Mouse (Mus musculus): Measurements from ENCODE around the gene Dlgap1. TPM values are rescaled to one million over a fixed set of nuclear protein-coding genes. Genes with fewer than 3 reads are reported as not detected.
A peak's percentile ranks its signal among the peaks of the same experiment; 100 is the strongest.

The Dlgap1 gene
- polyA plus RNA-seq (2015; fragmentation: Nextera tagmentation; extraction: Ambion mirVana): 3.5 and 3.7 TPM in 2 replicates

DNA sequence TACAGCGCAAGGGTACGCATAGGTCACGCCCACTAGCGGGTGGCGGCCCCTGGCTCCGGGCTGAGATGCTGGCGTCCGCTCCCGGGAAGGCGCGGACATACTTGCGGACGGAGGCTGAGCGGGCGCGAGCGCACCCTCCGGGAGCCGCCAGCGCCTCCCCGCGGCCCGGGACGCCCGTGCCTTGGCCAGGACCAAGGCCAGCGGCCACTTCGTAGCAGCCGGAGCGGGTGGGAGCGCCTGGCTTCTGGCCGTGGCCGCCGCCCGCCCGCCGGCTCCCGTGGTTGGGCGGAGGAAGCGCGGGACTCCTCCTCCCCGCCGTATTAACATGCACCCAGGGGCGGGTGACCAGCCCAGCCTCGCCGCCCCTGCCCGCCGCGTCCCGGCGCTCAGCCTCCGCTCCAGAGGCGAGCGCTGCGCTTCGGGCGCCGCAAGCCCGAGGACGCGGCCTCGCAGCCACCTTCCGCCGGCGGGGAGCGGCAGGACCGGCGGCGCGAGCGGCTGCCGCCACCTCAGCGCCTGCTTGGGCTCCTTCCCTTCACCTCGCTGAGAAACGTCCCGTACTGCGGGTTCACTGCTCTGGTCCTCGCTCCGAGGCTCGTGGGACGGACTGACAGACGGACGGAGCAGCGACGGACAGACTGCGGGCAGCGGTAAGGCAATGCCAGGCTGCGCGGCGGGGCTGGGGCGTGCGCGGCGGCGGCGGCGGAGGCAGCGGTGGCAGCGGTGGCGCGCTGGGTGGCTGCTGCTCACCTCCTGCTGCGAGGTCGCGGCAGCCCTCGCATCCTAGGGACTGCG lies at the start of gene Dlgap1:
Gene Dlgap1 (plus strand): TSS at position 53 of the 795 bp plus-strand sequence.
- peaks cover 19% of the 10 kb centered on the region for H3K27me3 ChIP-seq (ENCODE audit: insufficient read depth, low read length)
- ATAC-seq (ENCODE audit: low FRiP score, low TSS enrichment): peak; percentile 98
- H3K27ac ChIP-seq (ENCODE audit: low read length): no peak within 1 kb of the TSS
- under 1% methylated on average over 101 of the region's 105 CpGs for WGBS
- peaks cover 3% of the 10 kb centered on the region; the same call in 1 of the 2 replicates for H3K4me1 ChIP-seq (ENCODE audit: insufficient read depth, low read length)
- H3K36me3 ChIP-seq (ENCODE audit: insufficient read depth, low read length): no peaks in the 10 kb centered on the region
- peak within 1 kb of the TSS; percentile 97 for H3K4me2 ChIP-seq (replicated peaks; ENCODE audit: low read depth, low read length)
- H3K9ac ChIP-seq (replicated peaks; ENCODE audit: low read length): peak within 1 kb of the TSS; percentile 47; the same call in 1 of the 2 replicates
- peak within 1 kb of the TSS; percentile 61 for H3K4me3 ChIP-seq (ENCODE audit: low read length)
- H3K9me3 ChIP-seq (ENCODE audit: low read length): no peaks in the 10 kb centered on the region

- no peak overlapping the region for H3K4me2 ChIP-seq (replicated peaks; ENCODE audit: low read depth, low read length)
- H3K9me3 ChIP-seq (ENCODE audit: low read length): no peaks in the 10 kb centered on the region
- no peak overlapping the region for H3K4me3 ChIP-seq (ENCODE audit: low read length)
- no peaks in the 10 kb centered on the region for H3K4me1 ChIP-seq (ENCODE audit: insufficient read depth, low read length)
- no peaks in the 10 kb centered on the region for H3K27me3 ChIP-seq (ENCODE audit: insufficient read depth, low read length)
- H3K9ac ChIP-seq (replicated peaks; ENCODE audit: low read length): no peak overlapping the region
- H3K27ac ChIP-seq (ENCODE audit: low read length): no peak overlapping the region
- H3K36me3 ChIP-seq (ENCODE audit: insufficient read depth, low read length): no peaks in the 10 kb centered on the region
- WGBS: 49% methylated on average over 1 of the region's 1 CpGs
- no peak for ATAC-seq (ENCODE audit: low FRiP score, low TSS enrichment)
Observed at GRCm38 (mm10) chr17:69954936-69955335, 13.9 kb upstream of the Dlgap1 start.

DNA sequence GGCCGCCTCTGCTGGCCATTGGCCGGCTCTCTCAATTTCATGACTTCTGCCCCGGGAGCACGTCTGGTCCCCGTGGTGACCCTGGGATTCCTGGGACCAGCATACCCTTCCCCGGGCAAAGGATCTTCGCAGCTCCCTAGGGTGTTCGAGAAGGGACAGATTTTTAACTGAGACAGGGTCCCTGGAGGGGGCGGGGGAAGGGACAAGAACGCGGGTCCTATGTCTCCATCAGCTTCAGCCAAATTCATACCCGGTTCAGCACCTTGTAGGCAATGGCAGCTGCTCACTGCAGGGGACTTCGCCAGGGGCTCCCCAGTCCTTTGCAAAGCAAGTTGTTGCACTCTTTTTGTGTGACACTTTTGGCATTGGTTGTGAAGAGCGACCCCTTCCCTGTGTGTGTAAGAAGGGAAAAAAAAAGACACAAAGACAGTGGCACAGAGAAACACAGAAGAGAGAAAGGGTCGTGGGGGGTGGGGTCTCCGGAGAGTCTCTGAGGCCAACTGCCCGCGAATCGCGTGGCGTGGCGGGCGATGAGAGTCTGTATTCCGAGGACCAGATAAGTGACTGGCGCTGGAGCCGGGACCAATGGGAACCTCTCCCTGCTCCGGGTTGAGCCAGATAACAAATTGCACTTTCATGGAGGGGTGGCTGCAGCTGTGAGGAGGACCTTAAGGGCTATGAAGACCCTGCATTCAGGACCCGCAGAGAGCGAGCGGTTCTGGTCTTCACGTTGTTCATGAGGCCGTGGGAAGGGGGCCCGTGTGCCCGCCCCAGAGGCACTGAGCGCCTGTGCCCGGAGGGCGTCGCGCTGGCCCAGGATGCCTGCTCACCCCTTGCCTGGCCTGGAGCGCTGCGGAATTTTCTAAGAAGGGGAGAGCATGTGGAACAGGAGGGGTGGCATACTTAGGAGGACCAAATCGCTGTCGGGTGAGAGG lies 1.2 kb downstream of the Dlgap1 start:
- H3K27ac ChIP-seq (ENCODE audit: low read length): no peak overlapping the region
- 2% methylated on average over 43 of the region's 43 CpGs for WGBS
- peaks cover 3% of the 10 kb centered on the region; the same call in 1 of the 2 replicates for H3K4me1 ChIP-seq (ENCODE audit: insufficient read depth, low read length)
- H3K36me3 ChIP-seq (ENCODE audit: insufficient read depth, low read length): no peaks in the 10 kb centered on the region
- H3K27me3 ChIP-seq (ENCODE audit: insufficient read depth, low read length): peaks cover 19% of the 10 kb centered on the region
- peak overlapping the region; percentile 61 for H3K4me3 ChIP-seq (ENCODE audit: low read length)
- peak overlapping the region; percentile 47; the same call in 1 of the 2 replicates for H3K9ac ChIP-seq (replicated peaks; ENCODE audit: low read length)
- no peaks in the 10 kb centered on the region for H3K9me3 ChIP-seq (ENCODE audit: low read length)
- H3K4me2 ChIP-seq (replicated peaks; ENCODE audit: low read depth, low read length): peak overlapping the region; percentile 97
- peak; percentile 6; the same call in 1 of the 2 replicates for ATAC-seq (ENCODE audit: low FRiP score, low TSS enrichment)

GRCm38 (mm10) chr17:69973081-69973480 lies 4.2 kb downstream of the Dlgap1 start:
- 46% methylated on average over 3 of the region's 3 CpGs for WGBS
- H3K9me3 ChIP-seq (ENCODE audit: low read length): no peaks in the 10 kb centered on the region
- H3K27me3 ChIP-seq (ENCODE audit: insufficient read depth, low read length): peaks cover 22% of the 10 kb centered on the region
- no peak overlapping the region for H3K4me2 ChIP-seq (replicated peaks; ENCODE audit: low read depth, low read length)
- H3K4me3 ChIP-seq (ENCODE audit: low read length): no peak overlapping the region
- H3K9ac ChIP-seq (replicated peaks; ENCODE audit: low read length): no peak overlapping the region
- H3K4me1 ChIP-seq (ENCODE audit: insufficient read depth, low read length): peaks cover 3% of the 10 kb centered on the region; the same call in 1 of the 2 replicates
- no peak overlapping the region for H3K27ac ChIP-seq (ENCODE audit: low read length)
- ATAC-seq (ENCODE audit: low FRiP score, low TSS enrichment): no peak
- H3K36me3 ChIP-seq (ENCODE audit: insufficient read depth, low read length): no peaks in the 10 kb centered on the region

GRCm38 (mm10) chr17:69973991-69974390 lies 5.1 kb downstream of the Dlgap1 start:
- Histone ChIP-seq H3K36me3 (ENCODE audit: insufficient read depth, low read length) (no peaks in the 10 kb centered on the region), H3K27ac (ENCODE audit: low read length) (no peak overlapping the region), H3K27me3 (ENCODE audit: insufficient read depth, low read length) (peaks cover 22% of the 10 kb centered on the region), H3K9me3 (ENCODE audit: low read length) (no peaks in the 10 kb centered on the region), H3K9ac (replicated peaks; ENCODE audit: low read length) (no peak overlapping the region), H3K4me1 (ENCODE audit: insufficient read depth, low read length) (no peaks in the 10 kb centered on the region; the same call in 1 of the 2 replicates), H3K4me2 (replicated peaks; ENCODE audit: low read depth, low read length) (no peak overlapping the region), H3K4me3 (ENCODE audit: low read length) (no peak overlapping the region)
- WGBS: 54% methylated on average over 6 of the region's 6 CpGs
- ATAC-seq (ENCODE audit: low FRiP score, low TSS enrichment): no peak

- H3K9ac ChIP-seq (replicated peaks; ENCODE audit: low read length): no peak overlapping the region
- WGBS: 70% methylated on average over 6 of the region's 6 CpGs
- no peaks in the 10 kb centered on the region for H3K4me1 ChIP-seq (ENCODE audit: insufficient read depth, low read length)
- H3K27me3 ChIP-seq (ENCODE audit: insufficient read depth, low read length): no peaks in the 10 kb centered on the region
- H3K4me3 ChIP-seq (ENCODE audit: low read length): no peak overlapping the region
- no peak for ATAC-seq (ENCODE audit: low FRiP score, low TSS enrichment)
- H3K36me3 ChIP-seq (ENCODE audit: insufficient read depth, low read length): no peaks in the 10 kb centered on the region
- H3K9me3 ChIP-seq (ENCODE audit: low read length): no peaks in the 10 kb centered on the region
- H3K27ac ChIP-seq (ENCODE audit: low read length): no peak overlapping the region
- no peak overlapping the region for H3K4me2 ChIP-seq (replicated peaks; ENCODE audit: low read depth, low read length)
Observed at GRCm38 (mm10) chr17:69982236-69982923, 13.5 kb downstream of the Dlgap1 start.

- Histone ChIP-seq H3K36me3 (ENCODE audit: insufficient read depth, low read length) (no peaks in the 10 kb centered on the region), H3K9ac (replicated peaks; ENCODE audit: low read length) (no peak overlapping the region), H3K9me3 (ENCODE audit: low read length) (no peaks in the 10 kb centered on the region), H3K4me2 (replicated peaks; ENCODE audit: low read depth, low read length) (no peak overlapping the region), H3K4me1 (ENCODE audit: insufficient read depth, low read length) (no peaks in the 10 kb centered on the region), H3K27me3 (ENCODE audit: insufficient read depth, low read length) (no peaks in the 10 kb centered on the region), H3K27ac (ENCODE audit: low read length) (no peak overlapping the region), H3K4me3 (ENCODE audit: low read length) (no peak overlapping the region)
- 82% methylated on average over 2 of the region's 2 CpGs for WGBS
- ATAC-seq (ENCODE audit: low FRiP score, low TSS enrichment): no peak
Observed at GRCm38 (mm10) chr17:69996406-69996805, 27.5 kb downstream of the Dlgap1 start.

GRCm38 (mm10) chr17:70002026-70002425 lies 33.2 kb downstream of the Dlgap1 start:
- no peak for ATAC-seq (ENCODE audit: low FRiP score, low TSS enrichment)
- no peak overlapping the region for H3K4me2 ChIP-seq (replicated peaks; ENCODE audit: low read depth, low read length)
- no peak overlapping the region for H3K27ac ChIP-seq (ENCODE audit: low read length)
- whole genome bisulfite sequencing: 78% methylated on average over 3 of the region's 3 CpGs
- no peaks in the 10 kb centered on the region for H3K27me3 ChIP-seq (ENCODE audit: insufficient read depth, low read length)
- H3K4me1 ChIP-seq (ENCODE audit: insufficient read depth, low read length): no peaks in the 10 kb centered on the region
- no peaks in the 10 kb centered on the region for H3K9me3 ChIP-seq (ENCODE audit: low read length)
- H3K36me3 ChIP-seq (ENCODE audit: insufficient read depth, low read length): no peaks in the 10 kb centered on the region
- H3K4me3 ChIP-seq (ENCODE audit: low read length): no peak overlapping the region
- H3K9ac ChIP-seq (replicated peaks; ENCODE audit: low read length): no peak overlapping the region

DNA sequence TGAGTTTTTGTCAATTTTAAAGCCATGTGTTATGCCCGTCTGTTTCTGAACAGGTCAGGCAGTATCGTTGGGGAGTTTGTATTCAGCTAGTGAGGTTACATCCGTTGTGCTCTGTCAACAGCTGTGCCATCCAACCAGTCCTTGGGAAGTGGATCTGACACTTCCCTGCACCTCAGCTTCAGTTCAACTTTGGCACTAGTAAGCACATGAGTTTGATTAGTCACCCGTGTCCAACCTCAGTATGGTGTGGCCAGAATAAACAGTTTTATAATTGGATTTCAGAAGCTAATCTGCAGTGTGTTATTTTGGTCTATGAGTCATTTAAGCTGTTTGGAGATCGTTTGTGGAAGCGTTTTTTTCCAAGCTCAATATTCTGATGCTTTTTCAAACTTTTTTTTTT lies 35.8 kb downstream of the Dlgap1 start:
- Histone ChIP-seq H3K4me2 (replicated peaks; ENCODE audit: low read depth, low read length) (no peak overlapping the region), H3K27ac (ENCODE audit: low read length) (no peak overlapping the region), H3K27me3 (ENCODE audit: insufficient read depth, low read length) (no peaks in the 10 kb centered on the region), H3K9ac (replicated peaks; ENCODE audit: low read length) (no peak overlapping the region), H3K4me3 (ENCODE audit: low read length) (no peak overlapping the region), H3K4me1 (ENCODE audit: insufficient read depth, low read length) (no peaks in the 10 kb centered on the region), H3K9me3 (ENCODE audit: low read length) (no peaks in the 10 kb centered on the region), H3K36me3 (ENCODE audit: insufficient read depth, low read length) (no peaks in the 10 kb centered on the region)
- no peak for ATAC-seq (ENCODE audit: low FRiP score, low TSS enrichment)
- WGBS: 51% methylated on average over 6 of the region's 6 CpGs

Measured in kidney, embryonic 16.5 days (tissue).